Mouse (Mus musculus): ENCODE measurements around the gene Tut1. TPM values are rescaled to one million over a fixed set of nuclear protein-coding genes. Genes with fewer than 3 reads are reported as not detected.

Gene Tut1
- polyA plus RNA-seq, 1 experiment from 2014 or later: 29.1 TPM

DNA sequence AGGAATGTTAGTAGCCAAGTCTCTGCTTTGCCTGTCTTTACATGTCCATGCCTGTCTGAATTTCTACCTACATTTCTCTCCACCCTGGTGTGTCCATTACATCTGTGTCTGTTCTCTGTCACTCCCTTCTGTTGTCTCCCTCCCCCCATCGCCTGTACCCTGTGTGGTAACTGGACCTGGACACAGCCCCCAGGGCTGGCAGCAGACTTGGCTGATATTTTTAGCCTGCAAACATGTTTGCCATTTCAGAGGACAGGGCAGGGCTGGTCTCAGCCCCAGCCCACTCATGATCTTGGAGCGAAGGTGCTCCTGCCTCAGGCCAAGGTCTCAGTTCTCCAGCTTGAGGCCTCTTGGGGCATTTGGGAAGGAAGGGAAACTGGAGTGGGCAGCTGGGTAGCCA is 34.2 kb downstream of the Tut1 start:
- Histone ChIP-seq H3K4me1 (peaks cover 63% of the 10 kb centered on the region), H3K27ac (peak overlapping the region; percentile 98; the same call in 1 of the 2 replicates)

DNA sequence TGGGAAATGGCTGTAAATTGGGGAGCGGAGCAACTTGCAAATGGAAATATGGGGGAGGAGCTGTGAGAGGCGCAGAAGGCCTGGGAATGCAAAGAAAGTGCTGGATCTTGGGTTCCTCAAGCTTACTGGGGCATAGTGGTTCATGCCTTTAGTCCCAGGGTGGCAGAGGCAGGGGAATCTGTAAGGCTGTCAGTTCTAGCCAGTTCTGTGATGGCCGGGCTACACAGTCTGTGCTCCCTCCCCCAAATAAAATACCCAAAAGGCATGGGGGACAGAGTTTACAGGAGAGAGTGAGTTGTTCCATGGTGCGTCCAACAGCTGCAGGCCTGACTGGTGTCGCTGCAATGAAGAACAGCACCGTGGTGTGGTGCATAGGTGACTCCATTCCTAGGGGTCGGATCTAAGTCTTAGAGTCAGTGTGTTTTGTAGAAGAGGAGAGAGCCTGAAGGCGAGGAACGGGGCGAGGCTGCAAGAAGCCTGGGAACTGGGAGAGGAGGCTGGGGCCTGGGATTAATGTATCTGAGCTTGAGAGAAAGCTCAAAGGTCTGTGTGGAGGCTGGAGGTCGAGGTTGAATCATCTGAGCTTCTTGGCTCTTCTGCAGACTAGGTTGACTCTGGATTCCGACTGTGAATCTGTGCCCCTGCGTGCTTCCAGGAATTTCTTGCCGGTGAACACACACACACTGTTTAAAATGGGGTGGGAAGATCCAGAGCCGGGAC is 34.9 kb downstream of the Tut1 start:
- Histone ChIP-seq H3K4me3 (replicated peaks) (peak overlapping the region; percentile 85), H3K9ac (no peak overlapping the region; the same call in 1 of the 2 replicates), H3K4me1 (peaks cover 63% of the 10 kb centered on the region), H3K27ac (peak overlapping the region; percentile 98), H3K9me3 (no peaks in the 10 kb centered on the region), H3K36me3 (no peaks in the 10 kb centered on the region), H3K4me2 (peak overlapping the region; percentile 77), H3K27me3 (replicated peaks) (no peaks in the 10 kb centered on the region)
- WGBS: 19% methylated on average over 15 of the region's 15 CpGs
- no peak for ATAC-seq (ENCODE audit: insufficient read depth, low FRiP score, low read depth)

More for the DNA sequence above, 34.2 kb downstream of the Tut1 start:
- H3K27me3 ChIP-seq (replicated peaks): no peaks in the 10 kb centered on the region
- H3K9me3 ChIP-seq: no peaks in the 10 kb centered on the region
- 0 out of 2 replicates have a peak overlapping the region, but pooled peaks have one; percentile 85 for H3K4me3 ChIP-seq (replicated peaks)
- H3K4me2 ChIP-seq: no peak overlapping the region
- no peaks in the 10 kb centered on the region for H3K36me3 ChIP-seq
- ATAC-seq (ENCODE audit: insufficient read depth, low FRiP score, low read depth): no peak
- H3K9ac ChIP-seq: no peak overlapping the region
- WGBS: 59% methylated on average over 2 of the region's 2 CpGs

DNA sequence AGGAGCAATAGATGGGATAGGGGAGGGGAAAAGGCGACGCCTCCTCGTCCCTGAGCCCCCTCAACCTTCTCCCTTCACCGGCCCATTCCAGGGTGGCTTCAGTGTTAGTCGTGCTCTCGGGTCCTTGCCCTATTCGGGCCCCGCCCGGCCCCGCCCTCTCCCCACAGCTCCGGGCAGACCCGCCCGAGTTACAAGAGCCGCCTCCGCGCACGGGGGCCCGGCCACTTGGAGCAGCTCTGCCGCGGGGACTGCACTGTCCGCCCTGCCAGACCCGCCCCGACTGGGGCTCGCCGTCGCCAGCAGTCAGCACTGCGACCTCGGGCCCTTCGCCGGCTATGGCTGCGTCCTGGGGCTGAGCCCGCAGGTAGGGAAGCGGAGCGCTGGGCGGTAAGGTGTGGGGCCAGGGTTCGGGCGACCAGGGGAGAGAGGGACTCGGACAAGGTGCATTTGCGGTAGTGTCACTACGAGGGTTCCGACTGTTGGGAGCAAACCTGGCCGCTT is 35.5 kb downstream of the Tut1 start, which contains the start of gene Ahnak:
TSS of gene Ahnak (plus strand) at position 219 of the 501 bp plus-strand sequence.
- Histone ChIP-seq H3K27me3 (replicated peaks) (no peaks in the 10 kb centered on the region), H3K4me3 (replicated peaks) (peak within 1 kb of the TSS; percentile 85), H3K36me3 (no peaks in the 10 kb centered on the region), H3K4me1 (peaks cover 61% of the 10 kb centered on the region), H3K27ac (peak within 1 kb of the TSS; percentile 98), H3K4me2 (peak within 1 kb of the TSS; percentile 77), H3K9ac (peak within 1 kb of the TSS; percentile 76), H3K9me3 (no peaks in the 10 kb centered on the region)
- ATAC-seq (ENCODE audit: insufficient read depth, low FRiP score, low read depth): peak; percentile 52
- under 1% methylated on average over 38 of the region's 42 CpGs for WGBS

DNA sequence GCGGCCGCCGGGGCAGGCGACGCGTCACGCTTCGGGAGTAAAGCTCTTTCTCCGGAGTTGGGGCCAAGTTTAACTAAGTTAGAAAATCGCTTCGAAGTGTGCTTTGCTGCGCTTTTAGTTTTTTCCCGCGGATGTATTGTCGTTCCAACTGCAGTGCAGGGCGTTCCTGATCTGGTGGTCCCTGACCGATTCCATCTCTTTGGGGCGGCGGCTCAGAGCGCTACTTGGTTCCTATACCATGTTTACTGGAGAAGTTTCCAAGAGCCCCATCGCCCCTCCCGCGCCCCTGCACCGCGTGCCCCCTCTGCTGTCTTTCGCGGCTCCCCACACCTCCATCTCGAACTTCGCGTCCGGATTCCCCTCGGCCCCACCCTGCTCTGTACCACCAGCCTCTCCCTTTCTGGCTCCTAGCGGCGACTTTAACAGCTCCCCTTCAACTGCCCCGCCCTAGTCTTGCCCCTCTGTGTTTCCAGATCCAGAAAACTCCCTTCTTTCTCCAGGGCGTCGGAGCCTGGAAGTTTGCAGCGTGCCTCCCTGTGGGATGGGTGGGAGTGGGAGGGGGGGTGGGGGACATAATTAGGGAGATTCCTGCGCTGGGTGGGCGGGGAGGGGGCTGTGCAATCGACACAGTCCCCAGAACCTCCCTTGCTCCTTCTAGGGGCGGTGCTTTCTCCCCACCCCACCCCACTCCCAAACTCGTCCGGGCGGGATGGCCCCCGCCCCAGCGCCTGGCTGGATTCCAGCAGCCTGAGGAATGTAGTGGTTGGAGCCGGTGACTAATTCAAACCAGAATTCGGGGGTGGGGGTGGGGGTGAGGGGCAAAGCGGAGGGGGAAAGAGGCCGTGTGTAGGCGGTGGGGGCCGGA is 36.2 kb downstream of the Tut1 start:
- Histone ChIP-seq H3K36me3 (no peaks in the 10 kb centered on the region), H3K9me3 (no peaks in the 10 kb centered on the region), H3K27me3 (replicated peaks) (no peaks in the 10 kb centered on the region), H3K27ac (peak overlapping the region; percentile 98), H3K4me2 (peak overlapping the region; percentile 77), H3K4me1 (peaks cover 57% of the 10 kb centered on the region), H3K4me3 (replicated peaks) (peak overlapping the region; percentile 85), H3K9ac (peak overlapping the region; percentile 76)
- under 1% methylated on average over 53 of the region's 53 CpGs for WGBS
- peak; percentile 70 for ATAC-seq (ENCODE audit: insufficient read depth, low FRiP score, low read depth)

DNA sequence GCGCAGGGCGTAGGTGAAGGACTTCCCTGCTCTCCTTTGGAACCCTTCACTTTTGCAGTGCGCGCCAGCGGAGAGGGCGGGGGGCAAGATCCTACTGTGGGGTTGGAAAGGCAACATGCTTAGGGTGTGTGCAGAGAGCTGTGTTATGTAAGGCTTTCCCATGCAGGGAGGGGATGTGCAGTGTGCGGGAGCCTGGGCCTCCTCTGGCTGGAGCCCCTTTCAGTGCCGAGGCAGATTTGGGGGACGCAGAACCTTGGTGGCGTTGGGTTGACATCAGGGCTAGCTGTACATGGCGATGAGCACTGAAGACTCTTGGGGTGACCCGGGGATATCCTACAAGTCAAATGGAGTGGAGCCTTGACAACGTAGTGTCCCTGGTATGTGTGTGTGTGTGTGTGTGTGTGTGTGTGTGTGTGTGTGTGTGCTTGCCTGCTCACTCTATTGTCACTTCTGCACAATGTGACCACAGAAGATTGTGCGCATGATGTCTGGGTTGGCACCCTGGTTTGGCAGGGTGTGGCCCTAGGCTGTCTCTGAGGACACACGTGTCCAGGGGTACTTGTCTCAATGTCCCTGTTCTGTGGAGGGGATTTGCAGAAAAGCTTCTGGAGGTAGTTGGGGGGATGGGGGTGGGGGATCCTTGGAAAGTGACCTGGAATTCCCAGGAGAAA is 36.9 kb downstream of the Tut1 start:
- Histone ChIP-seq H3K4me3 (replicated peaks) (peak overlapping the region; percentile 85), H3K9ac (0 out of 2 replicates have a peak overlapping the region, but pooled peaks have one; percentile 16), H3K9me3 (no peaks in the 10 kb centered on the region), H3K4me1 (peaks cover 59% of the 10 kb centered on the region), H3K27ac (peak overlapping the region; percentile 98), H3K36me3 (no peaks in the 10 kb centered on the region), H3K27me3 (replicated peaks) (no peaks in the 10 kb centered on the region), H3K4me2 (peak overlapping the region; percentile 77)
- 9% methylated on average over 15 of the region's 15 CpGs for WGBS
- peak; percentile 63 for ATAC-seq (ENCODE audit: insufficient read depth, low FRiP score, low read depth)

DNA sequence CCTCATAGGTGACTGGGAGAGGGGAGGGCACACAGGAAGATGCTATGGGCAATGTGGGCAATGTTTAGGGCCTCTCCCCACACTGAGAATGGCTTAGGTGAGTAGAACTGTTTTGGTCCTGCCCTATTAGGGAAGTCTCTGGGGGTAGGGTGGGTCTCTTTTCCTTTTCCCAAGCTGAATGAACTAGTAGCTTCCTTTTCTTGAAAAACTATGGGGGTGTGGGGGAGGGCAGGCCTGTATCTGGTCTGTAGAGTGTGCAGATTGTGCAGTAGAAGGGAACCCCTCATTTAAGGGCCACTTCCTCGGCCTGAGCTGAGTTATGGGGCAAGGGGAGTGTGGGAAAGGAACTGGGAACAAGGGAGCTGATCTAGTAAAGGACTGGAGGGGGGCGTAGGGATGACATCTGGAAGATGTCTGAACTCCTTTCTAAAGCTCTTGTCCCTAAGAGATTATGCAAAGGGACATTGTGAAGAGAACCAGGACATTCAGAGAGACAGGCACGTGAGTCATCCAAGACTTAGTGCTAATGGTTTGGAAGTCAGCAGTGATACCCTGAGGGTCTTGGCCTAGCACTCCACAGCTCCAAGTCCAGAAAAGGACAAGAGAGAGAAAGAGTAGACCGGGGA is 37.7 kb downstream of the Tut1 start:
- no peak overlapping the region for H3K9ac ChIP-seq
- no peaks in the 10 kb centered on the region for H3K36me3 ChIP-seq
- no peak for ATAC-seq (ENCODE audit: insufficient read depth, low FRiP score, low read depth)
- 42% methylated on average over 4 of the region's 4 CpGs for WGBS
- peak overlapping the region; percentile 98 for H3K27ac ChIP-seq
- no peaks in the 10 kb centered on the region for H3K9me3 ChIP-seq
- peak overlapping the region; percentile 85 for H3K4me3 ChIP-seq (replicated peaks)
- H3K4me2 ChIP-seq: peak overlapping the region; percentile 77
- H3K4me1 ChIP-seq: peaks cover 63% of the 10 kb centered on the region
- no peaks in the 10 kb centered on the region for H3K27me3 ChIP-seq (replicated peaks)

DNA sequence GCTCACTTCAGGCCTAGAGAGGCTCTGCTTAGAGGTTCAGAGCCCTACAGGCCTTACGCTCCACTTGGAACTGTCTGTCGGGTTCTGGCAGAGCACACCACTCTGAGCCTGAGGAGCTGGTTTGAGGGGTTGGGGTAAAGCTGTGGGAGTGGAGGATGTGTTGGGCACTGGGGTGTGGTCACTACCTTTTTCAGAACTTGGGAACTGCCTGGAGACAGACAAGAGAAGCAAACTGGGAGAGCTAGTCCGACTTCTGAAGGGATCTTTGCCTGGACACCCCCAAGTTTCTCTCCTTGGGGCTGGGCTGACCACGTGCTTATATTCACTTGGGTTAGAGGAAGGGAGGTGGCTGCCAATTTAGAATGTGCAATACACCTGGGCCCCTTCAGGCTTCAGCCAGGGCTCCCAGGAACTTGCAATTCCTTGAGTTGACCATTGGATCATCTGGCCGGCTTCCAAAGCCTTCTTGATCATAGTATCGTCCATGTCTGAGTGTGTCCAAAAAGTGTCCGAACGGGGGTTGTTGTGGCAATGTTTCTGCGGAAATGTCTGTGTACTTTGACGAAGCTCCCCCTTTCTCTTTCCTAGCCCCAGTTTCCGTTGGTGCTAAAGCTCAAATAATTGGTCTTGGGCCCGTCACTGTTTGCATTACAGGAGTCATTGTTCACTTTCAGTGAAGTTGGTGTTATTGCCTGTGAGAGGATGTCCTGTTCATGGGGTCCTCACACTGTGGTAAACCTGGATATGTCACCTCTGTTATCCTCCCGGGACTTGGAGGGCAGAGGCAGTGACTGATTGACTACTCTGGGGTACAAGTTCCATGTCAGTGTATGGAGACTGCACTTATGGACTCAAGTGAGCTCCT is 38.5 kb downstream of the Tut1 start:
- Histone ChIP-seq H3K9ac (no peak overlapping the region), H3K4me1 (peaks cover 70% of the 10 kb centered on the region), H3K27me3 (replicated peaks) (no peaks in the 10 kb centered on the region), H3K4me3 (replicated peaks) (peak overlapping the region; percentile 85), H3K4me2 (peak overlapping the region; percentile 77), H3K36me3 (no peaks in the 10 kb centered on the region), H3K27ac (peak overlapping the region; percentile 98), H3K9me3 (no peaks in the 10 kb centered on the region)
- WGBS: 60% methylated on average over 13 of the region's 13 CpGs
- no peak for ATAC-seq (ENCODE audit: insufficient read depth, low FRiP score, low read depth)

DNA sequence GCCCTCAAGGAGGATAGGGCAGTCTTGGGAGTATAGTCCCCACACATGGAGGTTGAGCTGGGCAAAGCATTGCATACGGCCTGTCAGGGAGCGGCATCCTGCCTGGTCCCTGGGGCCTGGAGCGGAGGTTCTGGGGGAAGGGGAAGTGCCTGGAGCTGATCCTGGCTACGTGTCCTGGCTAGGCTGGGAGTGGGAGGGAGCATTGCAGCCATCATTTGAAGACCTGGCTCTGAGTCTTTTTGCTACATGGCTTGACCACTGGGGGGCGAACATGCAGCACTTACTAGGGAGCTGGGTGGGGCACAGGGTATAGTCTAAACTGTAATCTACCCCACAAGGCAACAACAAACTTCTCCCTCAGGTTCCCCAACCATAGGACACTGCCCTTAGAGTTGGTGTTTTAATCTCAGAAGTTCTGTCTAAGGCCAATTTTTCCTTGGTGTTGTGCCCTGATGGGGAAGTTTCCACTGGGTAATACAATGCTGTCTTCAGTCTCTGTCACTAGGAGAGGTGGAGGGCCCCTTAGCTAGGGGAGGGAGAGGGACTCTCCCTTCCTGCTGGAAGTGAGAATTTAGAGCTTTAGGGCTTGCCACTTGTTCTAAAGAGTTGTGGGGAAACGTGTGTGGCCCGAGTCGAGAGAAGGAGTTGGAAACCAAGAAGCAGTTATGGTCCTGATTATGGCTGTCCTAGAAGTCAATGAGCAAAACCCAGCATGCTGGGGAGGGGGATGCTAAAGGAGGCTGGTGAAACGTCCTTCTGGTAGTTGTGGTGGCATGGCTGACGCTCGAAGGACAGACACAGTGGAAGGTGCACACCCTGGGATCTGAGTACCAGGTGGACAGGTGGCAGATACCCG is 39.4 kb downstream of the Tut1 start:
- H3K9ac ChIP-seq: no peak overlapping the region
- H3K27ac ChIP-seq: peak overlapping the region; percentile 98
- peak overlapping the region; percentile 77 for H3K4me2 ChIP-seq
- H3K4me3 ChIP-seq (replicated peaks): peak overlapping the region; percentile 85; the same call in 1 of the 2 replicates
- H3K9me3 ChIP-seq: no peaks in the 10 kb centered on the region
- H3K27me3 ChIP-seq (replicated peaks): no peaks in the 10 kb centered on the region
- ATAC-seq (ENCODE audit: insufficient read depth, low FRiP score, low read depth): no peak
- H3K4me1 ChIP-seq: peaks cover 77% of the 10 kb centered on the region
- no peaks in the 10 kb centered on the region for H3K36me3 ChIP-seq
- WGBS: 34% methylated on average over 12 of the region's 12 CpGs

DNA sequence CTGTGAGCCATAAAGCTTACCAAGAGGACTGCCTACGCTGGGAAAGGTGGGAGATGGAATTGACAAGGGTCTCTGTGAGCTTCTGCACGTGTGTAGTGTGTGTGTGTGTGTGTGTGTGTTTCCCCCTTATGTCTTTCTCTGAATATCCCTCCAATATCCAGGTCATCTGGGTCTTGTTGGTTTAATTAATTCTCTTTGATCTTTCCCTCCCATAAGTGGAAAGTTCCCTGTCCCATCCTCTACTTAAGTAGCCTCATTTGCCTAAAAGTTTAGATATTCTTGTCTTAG is 39.9 kb downstream of the Tut1 start:
- Histone ChIP-seq H3K9me3 (no peaks in the 10 kb centered on the region), H3K4me3 (replicated peaks) (no peak overlapping the region), H3K27ac (peak overlapping the region; percentile 55; the same call in 1 of the 2 replicates), H3K36me3 (no peaks in the 10 kb centered on the region), H3K9ac (no peak overlapping the region), H3K27me3 (replicated peaks) (no peaks in the 10 kb centered on the region), H3K4me1 (peaks cover 77% of the 10 kb centered on the region), H3K4me2 (peak overlapping the region; percentile 77)
- no peak for ATAC-seq (ENCODE audit: insufficient read depth, low FRiP score, low read depth)
- 65% methylated on average over 2 of the region's 2 CpGs for WGBS

All from stomach, embryonic 15.5 days (tissue).